Mouse (Mus musculus) E14TG2a.4 (cell line): ENCODE measurements around the gene Ociad2.

Experiments
- H3K27me3 ChIP-seq: 2 replicates; pipeline ENCODE4 v1.6.1; 2014; ENCODE audit warnings: low read length, control low read depth; ENCODE audit not compliant: insufficient read depth
- H3K36me3 ChIP-seq: 2 replicates; pipeline ENCODE4 v1.6.1; 2014; ENCODE audit warnings: low read length, control low read depth; ENCODE audit not compliant: insufficient read depth
- H3K4me1 ChIP-seq: replicated peaks from 2 replicates; pipeline ENCODE4 v1.6.1; 2014; ENCODE audit warnings: low read depth, low read length, control low read depth
- H3K4me3 ChIP-seq: replicated peaks from 2 replicates; pipeline ENCODE4 v1.5.1; 2014; ENCODE audit warnings: mild to moderate bottlenecking, low read length
- H3K9me3 ChIP-seq: 2 replicates; pipeline ENCODE4 v1.6.1; 2014; ENCODE audit warnings: low read length, control low read depth
- CTCF ChIP-seq: conservative IDR thresholded peaks from 2 replicates; pipeline ENCODE4 v1.5.1; 2014; ENCODE audit warnings: low read length
- NANOG ChIP-seq: IDR thresholded peaks from 2 replicates; pipeline ENCODE4 v1.6.1; 2014; ENCODE audit warnings: borderline replicate concordance, low read length, mixed read lengths
- POU5F1 ChIP-seq: IDR thresholded peaks from 2 replicates; pipeline ENCODE4 v1.6.1; 2014; ENCODE audit warnings: low read length, borderline replicate concordance

Ociad2 gene

DNA sequence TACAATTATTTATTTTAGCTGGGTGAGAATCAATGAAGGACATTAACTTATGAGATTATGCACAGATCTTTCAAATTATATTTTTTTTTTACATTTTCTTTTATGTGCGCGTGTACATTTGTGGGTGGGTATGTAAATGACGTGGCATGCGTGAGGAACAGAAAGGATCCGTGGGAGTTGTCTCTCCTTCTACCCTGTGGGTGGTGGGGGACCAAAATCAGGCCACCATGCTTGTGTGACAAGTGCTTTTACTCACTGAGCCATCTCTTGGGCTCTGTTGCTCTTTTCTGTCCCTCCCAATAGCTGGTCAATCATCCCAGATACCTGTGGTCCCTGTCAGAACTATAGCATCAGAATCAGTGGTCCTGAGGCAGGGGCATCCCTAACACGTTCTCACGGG lies 21.5 kb upstream of the Ociad2 start:
- TF ChIP-seq NANOG (no peak), CTCF (no peak), POU5F1 (no peak)

DNA sequence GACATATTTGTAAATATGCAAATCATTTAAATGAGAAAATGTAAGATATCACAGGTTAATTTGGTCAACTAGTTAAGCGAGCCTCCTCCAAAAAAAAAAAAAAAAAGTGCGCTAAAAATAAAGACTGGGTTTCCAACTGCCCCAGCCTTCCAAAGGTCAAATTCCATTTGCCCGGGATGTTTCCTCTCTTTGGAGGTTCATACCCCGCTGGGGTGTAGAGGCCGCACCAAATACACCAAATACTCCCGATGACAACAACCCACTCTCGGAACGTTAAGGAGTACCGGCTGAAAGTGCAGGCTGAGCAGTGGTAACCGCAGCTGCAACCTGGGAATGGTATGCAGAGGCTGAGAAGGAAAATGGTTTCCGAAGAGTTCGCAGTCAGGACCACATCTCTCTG lies 19.4 kb upstream of the Ociad2 start:
- peaks cover 32% of the 10 kb centered on the region for H3K4me1 ChIP-seq
- no peak for TF ChIP-seq POU5F1
- TF ChIP-seq NANOG: no peak
- TF ChIP-seq CTCF: no peak
- peak overlapping the region; percentile 32 for H3K4me3 ChIP-seq
- no peaks in the 10 kb centered on the region for H3K36me3 ChIP-seq
- no peaks in the 10 kb centered on the region for H3K9me3 ChIP-seq
- H3K27me3 ChIP-seq: 0 out of 2 replicates have a peak, but pooled peaks cover 3% of the 10 kb centered on the region

More for the DNA sequence above, 21.5 kb upstream of the Ociad2 start:
- Histone ChIP-seq H3K9me3 (no peaks in the 10 kb centered on the region), H3K4me1 (peaks cover 45% of the 10 kb centered on the region), H3K36me3 (no peaks in the 10 kb centered on the region), H3K27me3 (no peaks in the 10 kb centered on the region), H3K4me3 (no peak overlapping the region)

DNA sequence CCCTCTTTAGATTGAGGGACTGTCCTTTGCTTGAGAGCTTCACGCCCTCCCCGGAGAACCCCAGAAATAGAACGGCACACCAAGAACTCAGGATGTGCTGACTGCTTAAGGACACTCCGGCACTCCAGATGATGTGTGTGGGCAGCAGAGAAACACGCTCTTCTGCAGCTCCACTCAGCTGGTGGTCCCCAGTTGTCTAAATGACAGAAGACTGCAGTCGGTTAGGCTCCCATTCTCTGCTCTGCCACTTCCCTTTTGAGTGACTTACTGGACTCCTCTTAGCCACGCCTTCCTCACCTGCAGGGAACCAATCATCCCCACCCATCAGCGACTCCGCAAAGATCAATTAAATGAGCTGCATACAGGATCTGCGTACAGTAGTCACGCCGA lies 18.9 kb upstream of the Ociad2 start:
- peaks cover 27% of the 10 kb centered on the region for H3K4me1 ChIP-seq
- H3K27me3 ChIP-seq: 0 out of 2 replicates have a peak, but pooled peaks cover 3% of the 10 kb centered on the region
- H3K4me3 ChIP-seq: peak overlapping the region; percentile 32
- TF ChIP-seq CTCF: no peak
- TF ChIP-seq POU5F1: no peak
- TF ChIP-seq NANOG: no peak
- H3K36me3 ChIP-seq: no peaks in the 10 kb centered on the region
- H3K9me3 ChIP-seq: no peaks in the 10 kb centered on the region

DNA sequence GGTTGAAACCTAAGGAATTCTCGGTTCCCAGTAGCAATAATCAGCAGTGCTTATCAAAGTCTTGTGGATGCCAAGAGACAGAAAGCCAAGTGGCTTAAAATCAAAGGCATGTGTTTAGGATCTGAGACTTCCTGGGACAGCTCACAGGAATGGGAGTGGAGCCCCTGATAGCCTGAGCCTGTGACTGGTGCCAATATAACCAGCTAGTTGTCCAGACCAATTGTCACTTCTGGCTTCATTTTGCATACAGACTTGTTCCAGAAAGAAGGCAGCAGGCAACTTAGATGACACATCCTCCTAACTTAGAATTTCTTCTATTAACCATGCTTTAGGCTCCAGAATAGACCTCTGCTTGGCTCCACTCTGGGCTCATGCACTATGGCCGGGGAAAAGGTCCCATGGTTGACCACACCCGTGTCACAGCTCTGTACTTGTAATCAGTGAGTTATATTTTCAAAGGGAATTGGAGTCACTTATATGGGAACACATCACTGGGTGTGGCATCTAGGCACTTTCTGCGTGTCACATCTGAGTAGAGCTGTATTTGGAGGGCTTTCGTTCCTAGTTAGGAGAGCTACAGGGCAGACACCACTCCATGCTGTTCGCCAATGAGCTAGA lies 18.4 kb upstream of the Ociad2 start:
- TF ChIP-seq NANOG (no peak), POU5F1 (no peak)
- Histone ChIP-seq H3K4me3 (peak overlapping the region; percentile 32), H3K9me3 (no peaks in the 10 kb centered on the region), H3K36me3 (no peaks in the 10 kb centered on the region), H3K27me3 (peaks cover 3% of the 10 kb centered on the region; the same call in 1 of the 2 replicates), H3K4me1 (peaks cover 27% of the 10 kb centered on the region)

DNA sequence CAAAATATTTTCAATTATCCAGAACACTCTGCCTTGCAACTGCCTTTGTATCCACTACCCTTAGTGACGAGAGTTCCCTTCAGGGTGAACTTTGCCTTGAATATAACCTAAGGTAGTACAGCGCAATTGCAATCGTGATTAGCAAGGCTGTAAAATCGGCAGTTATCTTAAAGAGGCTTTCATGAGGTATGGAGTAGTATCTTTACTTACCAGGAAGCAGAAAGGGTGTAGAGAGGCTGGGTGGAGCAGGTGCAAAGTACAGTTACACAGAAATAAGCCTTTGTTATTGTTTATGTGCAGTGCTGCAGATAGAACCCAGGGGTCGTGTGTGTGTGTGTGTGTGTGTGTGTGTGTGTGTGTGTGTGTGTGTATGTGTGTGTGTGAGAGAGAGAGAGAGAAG lies 14.6 kb upstream of the Ociad2 start:
- Histone ChIP-seq H3K27me3 (peaks cover 3% of the 10 kb centered on the region; the same call in 1 of the 2 replicates), H3K4me3 (no peak overlapping the region), H3K9me3 (peaks cover 13% of the 10 kb centered on the region), H3K4me1 (peaks cover 18% of the 10 kb centered on the region), H3K36me3 (no peaks in the 10 kb centered on the region)
- no peak for TF ChIP-seq NANOG
- TF ChIP-seq CTCF: no peak
- no peak for TF ChIP-seq POU5F1

DNA sequence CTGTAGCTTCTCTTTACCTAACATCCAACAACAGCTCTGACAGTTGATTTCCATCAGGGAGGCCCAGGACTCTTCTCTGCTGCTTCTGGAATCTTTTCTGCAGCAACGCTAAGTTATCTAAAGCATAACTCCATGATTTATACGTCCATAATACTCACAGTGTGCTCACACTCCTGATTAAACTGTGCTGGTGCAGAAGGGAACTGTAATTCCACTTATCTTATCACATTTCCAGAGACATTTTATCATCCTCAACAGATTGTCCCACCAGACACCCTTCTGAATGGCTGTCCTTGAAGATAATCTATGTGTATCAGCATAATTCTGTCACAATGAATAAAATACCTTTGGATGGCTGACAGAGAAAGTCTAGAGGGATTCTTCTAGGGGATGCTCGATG lies 13.2 kb upstream of the Ociad2 start:
- no peak for TF ChIP-seq NANOG
- no peak for TF ChIP-seq CTCF
- TF ChIP-seq POU5F1: no peak
- Histone ChIP-seq H3K4me1 (peaks cover 5% of the 10 kb centered on the region), H3K9me3 (peaks cover 17% of the 10 kb centered on the region), H3K27me3 (peaks cover 3% of the 10 kb centered on the region; the same call in 1 of the 2 replicates), H3K36me3 (no peaks in the 10 kb centered on the region), H3K4me3 (no peak overlapping the region)

DNA sequence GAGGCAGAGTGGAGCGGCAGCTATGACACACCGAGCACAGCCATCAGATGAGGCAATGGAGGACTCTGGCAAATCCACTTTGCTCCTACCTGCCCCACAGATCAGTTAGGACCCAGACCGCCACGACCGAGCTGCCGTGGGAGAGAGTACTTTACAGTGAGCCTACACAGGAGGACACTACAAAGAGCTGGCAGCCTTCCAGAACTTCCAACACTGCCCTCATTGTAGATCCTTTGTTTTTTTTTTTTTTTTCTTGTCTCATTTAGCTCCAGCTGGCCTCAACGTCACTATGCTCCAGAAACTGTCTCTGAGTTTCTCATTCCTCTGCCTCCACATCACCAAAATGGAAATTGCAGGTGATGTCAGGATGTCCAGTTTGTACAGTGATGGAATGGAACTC lies 12.7 kb upstream of the Ociad2 start:
- Histone ChIP-seq H3K9me3 (peaks cover 17% of the 10 kb centered on the region), H3K36me3 (no peaks in the 10 kb centered on the region), H3K4me1 (peaks cover 6% of the 10 kb centered on the region), H3K27me3 (peaks cover 3% of the 10 kb centered on the region; the same call in 1 of the 2 replicates), H3K4me3 (no peak overlapping the region)
- TF ChIP-seq POU5F1 (no peak), CTCF (no peak), NANOG (no peak)

DNA sequence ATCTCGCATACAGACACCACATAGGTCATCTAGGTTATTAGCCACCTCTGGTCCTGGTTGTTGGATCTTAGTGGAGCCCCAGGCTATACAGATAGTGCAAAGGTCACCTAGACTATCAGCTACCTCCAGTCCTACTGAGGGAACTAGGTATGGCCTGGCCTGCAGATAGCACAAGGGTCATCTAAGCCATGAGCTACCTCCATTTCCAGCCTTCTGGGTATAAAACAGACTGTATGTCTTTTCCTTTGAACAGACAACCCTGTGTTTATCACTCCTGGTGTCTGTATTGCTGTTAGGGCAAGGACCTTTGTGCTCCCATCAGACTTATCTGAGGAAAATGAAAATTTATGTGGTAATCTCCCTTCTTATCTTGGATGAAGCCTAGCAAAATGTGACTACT lies 11.0 kb upstream of the Ociad2 start:
- Histone ChIP-seq H3K4me1 (peaks cover 7% of the 10 kb centered on the region), H3K4me3 (no peak overlapping the region), H3K27me3 (peaks cover 12% of the 10 kb centered on the region), H3K9me3 (peaks cover 17% of the 10 kb centered on the region), H3K36me3 (no peaks in the 10 kb centered on the region)
- TF ChIP-seq POU5F1 (no peak), CTCF (no peak), NANOG (no peak)

DNA sequence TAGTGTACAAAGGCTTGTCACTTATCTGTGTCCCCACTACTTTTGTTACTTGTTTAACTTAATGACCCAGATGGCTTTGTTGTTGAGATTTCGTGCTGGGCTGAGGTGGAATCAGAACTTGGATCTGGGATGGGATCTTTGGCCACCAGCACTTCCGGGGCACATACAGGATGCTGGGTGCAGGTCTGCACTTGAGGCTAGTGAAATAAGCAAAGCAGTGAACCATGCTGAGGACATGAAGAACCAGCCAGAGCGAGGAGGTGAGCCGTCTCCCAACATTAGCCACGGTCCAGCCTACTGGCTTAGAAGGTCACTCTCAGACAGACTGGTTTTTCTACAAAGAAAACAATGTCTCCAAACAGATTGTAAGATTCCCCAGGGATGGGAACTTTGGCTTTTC lies 8.7 kb upstream of the Ociad2 start:
- Histone ChIP-seq H3K9me3 (peaks cover 17% of the 10 kb centered on the region), H3K36me3 (no peaks in the 10 kb centered on the region), H3K27me3 (peaks cover 12% of the 10 kb centered on the region), H3K4me3 (no peak overlapping the region), H3K4me1 (peaks cover 13% of the 10 kb centered on the region)
- TF ChIP-seq CTCF: no peak
- no peak for TF ChIP-seq NANOG
- TF ChIP-seq POU5F1: no peak
